Mouse (Mus musculus): ENCODE measurements around the gene Efna2.

DNA sequence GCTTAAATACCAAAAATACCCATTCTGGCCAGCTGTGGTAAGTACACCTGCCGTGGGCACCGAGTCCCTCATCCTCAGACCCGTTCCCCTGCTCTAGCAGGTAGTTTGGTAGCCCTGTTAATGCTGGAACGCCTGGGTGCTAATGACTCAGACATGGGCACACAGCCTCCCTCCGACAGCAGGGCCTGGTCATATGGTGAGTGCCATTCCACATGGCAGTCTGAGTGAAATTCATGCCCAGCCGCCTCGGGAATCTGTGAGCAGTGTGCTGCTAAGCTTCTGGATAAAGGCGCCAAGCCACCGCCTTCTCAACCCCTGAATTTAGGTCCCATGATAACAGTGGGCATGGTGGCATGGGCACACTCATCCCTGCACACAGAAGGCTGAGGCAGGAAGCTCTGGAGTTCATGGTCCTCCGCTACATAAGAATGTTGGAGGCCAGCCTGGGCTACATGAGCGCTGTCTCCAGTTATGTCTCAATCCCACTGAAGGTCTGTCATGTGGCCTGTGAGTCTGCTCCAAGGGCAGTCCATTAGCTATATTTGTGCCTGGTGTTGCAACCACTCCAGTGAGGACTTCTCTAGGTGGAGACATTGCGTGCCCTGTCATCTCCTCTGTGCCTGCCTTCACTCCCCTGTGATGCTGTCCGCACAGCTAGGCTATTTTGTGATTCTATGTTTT is 57.0 kb downstream of the Efna2 start:
- TF ChIP-seq CTCF (conservative IDR thresholded peaks at IDR 0.05; ENCODE audit: low read length): no peak
- no peak for TF ChIP-seq POU5F1 (IDR thresholded peaks at IDR 0.05; ENCODE audit: borderline replicate concordance, low read length)
- TF ChIP-seq NANOG (IDR thresholded peaks at IDR 0.05; ENCODE audit: borderline replicate concordance, low read length): no peak
